Mouse (Mus musculus): ENCODE results near the gene Mxd1.

Mxd1 gene

GRCm38 (mm10) chr6:86668580-86669239, at the start of gene Mxd1:
Gene Mxd1 (minus strand): TSS chr6:86669161.
- no peak for DNase-seq

DNA sequence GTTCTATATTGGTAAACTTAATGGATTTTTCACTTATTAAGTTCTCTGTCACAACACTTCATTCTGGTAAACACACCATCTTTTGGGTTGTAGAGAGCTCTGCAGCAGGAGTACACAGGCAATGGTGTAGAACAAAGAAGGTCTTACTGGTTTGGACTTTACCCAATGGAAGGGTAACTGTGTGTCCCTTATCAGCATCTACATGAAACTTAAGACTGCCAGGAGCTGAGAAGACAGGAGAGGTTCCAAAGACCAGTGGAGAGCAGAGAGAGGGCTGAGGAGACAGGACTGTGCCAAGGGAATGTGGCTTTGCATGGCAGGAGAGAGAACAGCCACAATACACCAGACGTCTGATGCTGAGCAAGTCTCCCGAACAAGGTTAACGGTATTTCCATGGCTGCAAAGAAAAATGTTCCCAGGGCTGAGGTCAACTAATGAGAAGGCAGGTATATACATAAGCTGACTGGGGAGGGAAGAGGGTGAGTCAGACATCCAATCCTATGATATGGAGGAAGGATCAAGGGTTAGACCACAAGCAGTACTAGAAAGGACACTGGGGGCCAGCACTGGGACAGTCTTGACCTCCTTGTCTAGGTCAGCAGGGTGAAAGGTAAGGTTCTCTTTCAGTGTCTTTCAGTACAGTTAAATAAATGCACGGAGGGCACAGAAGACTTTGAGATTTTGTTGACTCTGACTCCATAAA, 39.3 kb upstream of the Mxd1 start:
- DNase-seq = no peak

- no peak for DNase-seq
Measured at GRCm38 (mm10) chr6:86702577-86702976, 33.6 kb upstream of the Mxd1 start.

- no peak for DNase-seq
Measured at GRCm38 (mm10) chr6:86697903-86698302, 28.9 kb upstream of the Mxd1 start.

DNA sequence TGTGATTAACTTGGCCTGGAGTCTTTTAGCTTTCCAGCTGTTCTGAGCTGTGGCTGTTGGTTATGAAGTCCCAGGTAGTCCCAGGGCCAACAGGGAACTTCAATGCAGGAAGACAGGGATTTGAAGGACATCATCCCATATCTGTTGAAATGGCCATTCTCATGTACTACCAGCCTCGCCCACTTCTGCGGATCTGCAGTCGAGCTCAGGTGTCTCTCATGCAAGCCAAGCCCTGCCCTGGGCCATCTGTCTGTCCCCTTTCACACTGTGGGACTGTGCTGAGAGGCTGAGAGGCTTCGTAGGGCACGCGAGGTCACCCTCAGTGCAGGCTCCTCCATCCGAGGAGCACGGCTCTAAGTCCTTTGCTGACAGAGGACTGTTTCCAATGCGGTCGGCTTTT, 27.3 kb upstream of the Mxd1 start:
- no peak for DNase-seq

- peak in 1 of 2 experiments; percentile 71 for DNase-seq
Measured at GRCm38 (mm10) chr6:86694465-86694864, 25.5 kb upstream of the Mxd1 start.

GRCm38 (mm10) chr6:86689671-86690070, 20.7 kb upstream of the Mxd1 start:
- no peak for DNase-seq

DNA sequence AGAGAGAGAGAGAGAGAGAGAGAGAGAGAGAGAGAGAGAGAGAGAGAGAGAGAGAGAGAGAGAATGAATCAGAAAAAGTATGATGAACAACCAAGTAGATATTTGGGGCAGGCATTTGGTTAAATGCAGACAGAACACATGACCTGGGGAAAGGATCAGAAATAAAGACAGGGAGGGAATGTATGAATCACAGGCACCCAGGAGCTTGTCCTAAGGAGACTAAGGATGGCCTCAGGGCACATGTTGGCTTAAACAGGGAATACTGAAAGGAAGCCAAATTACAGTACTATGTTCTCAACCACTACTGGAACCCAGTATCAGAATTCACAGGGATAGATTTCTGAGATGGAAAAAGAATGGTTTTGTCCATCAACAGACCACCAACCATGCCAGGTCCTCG, 18.0 kb upstream of the Mxd1 start:
- no peak for DNase-seq

GRCm38 (mm10) chr6:86684655-86685011, 15.7 kb upstream of the Mxd1 start:
- no peak for DNase-seq

DNA sequence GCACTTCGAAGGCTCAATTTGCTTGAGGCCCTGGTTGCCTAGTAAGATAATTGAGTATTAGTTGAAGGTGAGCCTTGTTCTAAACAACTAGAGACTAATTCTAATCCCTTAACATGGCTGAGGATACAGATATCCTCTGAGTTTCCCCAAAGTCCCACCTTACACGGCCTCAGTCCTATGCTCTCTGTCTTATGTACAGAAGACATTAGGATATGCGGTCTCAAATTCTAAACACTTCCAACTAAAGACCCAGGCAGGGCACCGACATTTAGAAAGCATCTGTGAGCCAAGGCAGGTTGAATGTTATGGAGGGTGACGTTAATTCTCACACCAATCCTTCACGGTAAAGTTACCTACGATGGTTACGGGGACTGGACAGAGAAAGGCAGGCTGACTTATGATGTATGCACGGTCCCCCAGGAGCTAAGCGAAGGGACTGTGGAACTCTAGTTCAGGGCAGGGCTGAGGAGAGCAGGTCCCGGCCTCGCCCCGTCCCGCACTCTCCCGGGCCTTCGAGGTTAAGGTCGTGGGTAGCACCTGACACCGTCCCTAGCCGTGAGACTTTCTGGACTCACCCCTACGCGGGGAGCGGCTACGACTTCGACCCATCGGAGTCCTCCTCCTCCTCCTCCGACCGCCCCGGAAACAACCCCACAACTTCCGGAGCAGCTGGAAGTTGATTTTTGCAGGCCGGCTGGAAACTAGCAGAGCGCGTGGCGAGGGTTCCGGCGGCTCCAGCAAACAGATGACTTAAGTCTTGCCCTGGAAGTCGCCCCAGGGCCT, 15.1 kb upstream of the Mxd1 start, which contains the start of gene Snrnp27:
Gene Snrnp27, minus strand, starts transcription at position 651 of the 783 bp plus-strand sequence.
- DNase-seq = peak; percentile 91 to 93

DNA sequence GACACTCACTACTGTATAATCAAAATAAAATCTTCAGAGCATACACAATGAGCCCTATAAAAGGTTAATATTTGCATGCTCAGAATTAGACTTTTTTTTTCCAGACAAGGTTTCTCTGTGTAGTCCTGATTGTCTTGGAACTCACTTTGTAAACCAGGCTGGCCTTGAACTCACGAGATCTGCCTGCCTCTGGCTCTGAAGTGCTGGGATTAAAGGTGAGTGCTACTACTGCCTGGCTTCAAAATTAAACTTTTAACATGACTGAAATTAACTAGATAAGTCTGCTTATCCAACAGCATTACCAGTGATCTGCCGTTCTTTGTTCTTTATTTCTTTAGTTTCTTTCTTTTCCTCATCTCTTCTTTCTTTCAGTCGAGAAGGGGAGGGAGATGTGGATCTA, 12.3 kb upstream of the Mxd1 start:
- no peak for DNase-seq

DNA sequence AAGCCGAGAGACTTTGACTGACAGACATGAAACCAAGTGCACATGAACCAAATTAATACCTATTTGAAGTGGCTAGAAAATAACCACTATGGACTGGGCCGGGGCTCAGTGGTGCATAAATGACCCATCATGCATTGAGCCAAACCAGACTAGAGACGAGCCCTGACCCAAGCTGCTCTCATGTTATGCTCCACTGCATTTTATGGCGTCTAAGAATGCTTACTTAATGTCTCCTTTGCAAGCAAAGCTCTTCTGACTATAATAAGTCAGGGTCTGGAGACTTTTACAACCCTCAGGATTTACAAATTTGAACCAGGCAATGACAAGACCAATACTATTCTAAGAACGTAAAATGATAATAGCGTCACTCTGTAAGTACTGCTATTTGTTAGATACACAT, 9.4 kb upstream of the Mxd1 start:
- peak; percentile 68 to 76 for DNase-seq

- DNase-seq = peak; percentile 45 to 78
Measured at GRCm38 (mm10) chr6:86670873-86671272, 1.9 kb upstream of the Mxd1 start.

- DNase-seq = peak; percentile 100
Measured at GRCm38 (mm10) chr6:86669240-86669727, 323 bp upstream of the Mxd1 start.

GRCm38 (mm10) chr6:86667061-86667460, 1.9 kb downstream of the Mxd1 start:
- DNase-seq = no peak

GRCm38 (mm10) chr6:86665560-86666307, 3.2 kb downstream of the Mxd1 start:
- peak in 1 of 2 experiments; percentile 45 for DNase-seq

- no peak for DNase-seq
Measured at GRCm38 (mm10) chr6:86665076-86665475, 3.9 kb downstream of the Mxd1 start.

GRCm38 (mm10) chr6:86660161-86660877, 8.6 kb downstream of the Mxd1 start:
- DNase-seq = no peak

GRCm38 (mm10) chr6:86658501-86658900, 10.5 kb downstream of the Mxd1 start:
- no peak for DNase-seq

- peak; percentile 50 to 56 for DNase-seq
Measured at GRCm38 (mm10) chr6:86654270-86654916, 14.6 kb downstream of the Mxd1 start.

DNA sequence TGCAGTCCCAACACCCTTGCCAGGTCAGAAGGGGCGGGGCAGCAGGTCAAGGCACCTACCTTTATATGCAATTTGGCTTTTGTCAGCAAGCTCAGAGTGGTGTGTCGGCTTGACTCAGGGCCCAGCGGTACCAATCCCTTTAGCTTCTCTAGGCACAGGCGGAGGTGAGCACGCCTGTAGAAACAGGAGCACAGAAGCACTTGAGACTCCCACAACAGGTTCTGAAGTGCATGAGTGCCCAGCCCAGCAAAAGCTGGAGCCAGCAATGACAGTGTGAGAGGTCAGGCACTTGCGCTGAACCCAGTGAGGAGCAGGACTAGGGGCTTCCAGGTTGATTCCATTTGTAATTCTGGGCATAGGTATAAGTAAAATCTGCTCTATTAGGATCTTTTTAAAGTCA, 15.9 kb downstream of the Mxd1 start:
- no peak for DNase-seq

- no peak for DNase-seq
Measured at GRCm38 (mm10) chr6:86646143-86646542, 22.8 kb downstream of the Mxd1 start.
